Mouse (Mus musculus) liver, adult 2 months (tissue): Measurements from ENCODE around the gene Msrb3.

Experiments
- CTCF ChIP-seq: fragments of 200-500 bp; IDR thresholded peaks from 2 replicates; pipeline ENCODE4 v1.5.1; 2011; ENCODE audit warnings: low read depth, low read length, control low read depth
- POLR2A ChIP-seq: fragments of 200-500 bp; IDR thresholded peaks from 2 replicates; pipeline ENCODE4 v1.6.1; 2011; ENCODE audit warnings: low read length, control low read depth; ENCODE audit not compliant: insufficient read depth; ENCODE audit errors: extremely low read depth

- TF ChIP-seq CTCF (no peak), POLR2A (no peak)
These were observed 146.4 kb downstream of the Msrb3 start for GRCm38 (mm10) chr10:120752454-120752853.
